Mouse (Mus musculus) midbrain, embryonic 11.5 days (tissue): ENCODE results near the gene Hhex. TPM values are rescaled to one million over a fixed set of nuclear protein-coding genes. Genes with fewer than 3 reads are reported as not detected.

Experiments used
- polyA plus RNA-seq: library from polyadenylated mRNA; unstranded; fragments of >200 nt; fragmentation: Nextera tagmentation; extraction: Ambion mirVana; gene quantifications from 2 replicates; pipeline ENCODE4 v1.2.1, GENCODE M21; 2014

The Hhex gene
- polyA plus RNA-seq, 1 experiment from 2014 or later: 4.5 TPM

Other genes starting within 250 kb of the Hhex start
- 155 and 159 TPM in 2 replicates for gene March5, start 227.3 kb upstream of the Hhex start, polyA plus RNA-seq
- gene Cpeb3, start 226.2 kb upstream of the Hhex start, polyA plus RNA-seq: 2.9 and 3.1 TPM in 2 replicates
- gene Ide, start 97.0 kb upstream of the Hhex start, polyA plus RNA-seq: 59.8 and 65.3 TPM in 2 replicates
- gene Kif11, start 58.4 kb upstream of the Hhex start, polyA plus RNA-seq: 97.6 and 114 TPM in 2 replicates
- gene Exoc6, start 115.6 kb downstream of the Hhex start, polyA plus RNA-seq: 8.6 and 9.6 TPM in 2 replicates